Mouse (Mus musculus): ENCODE measurements around the gene Agap2. TPM values are rescaled to one million over a fixed set of nuclear protein-coding genes. Genes with fewer than 3 reads are reported as not detected.

Gene Agap2
- polyA plus RNA-seq, 1 experiment: 0.21 TPM

GRCm38 (mm10) chr10:127140971-127141370 lies 65.9 kb downstream of the Agap2 start:
- no peaks in the 10 kb centered on the region for H3K4me1 ChIP-seq (ENCODE audit: control insufficient read depth, insufficient read depth, low read length)
- no peak for TF ChIP-seq CTCF (IDR thresholded peaks at IDR 0.05; ENCODE audit: borderline replicate concordance, insufficient read depth, low read length)
- no peak for TF ChIP-seq POLR2A (IDR thresholded peaks at IDR 0.05; ENCODE audit: low read depth, low read length)
- H3K4me3 ChIP-seq (ENCODE audit: insufficient read depth, low read length): no peak overlapping the region
- no peak overlapping the region for H3K27ac ChIP-seq (ENCODE audit: insufficient read depth, low read length)

GRCm38 (mm10) chr10:127141500-127141899 lies 66.4 kb downstream of the Agap2 start:
- H3K27ac ChIP-seq (ENCODE audit: insufficient read depth, low read length): no peak overlapping the region
- TF ChIP-seq POLR2A (IDR thresholded peaks at IDR 0.05; ENCODE audit: low read depth, low read length): no peak
- no peak for TF ChIP-seq CTCF (IDR thresholded peaks at IDR 0.05; ENCODE audit: borderline replicate concordance, insufficient read depth, low read length)

More at GRCm38 (mm10) chr10:127141500-127141899, 66.4 kb downstream of the Agap2 start:
- no peak overlapping the region for H3K4me3 ChIP-seq (ENCODE audit: insufficient read depth, low read length)
- no peaks in the 10 kb centered on the region for H3K4me1 ChIP-seq (ENCODE audit: control insufficient read depth, insufficient read depth, low read length)

Other genes with a start within 250 kb of the Agap2 start
- gene Atp23, start 173.9 kb upstream of the Agap2 start, polyA plus RNA-seq (2011; ENCODE audit: insufficient read length, low read depth, missing spikeins): 4.7 and 5.2 TPM in 2 replicates
- gene Ctdsp2, start 96.6 kb upstream of the Agap2 start, polyA plus RNA-seq (2011; ENCODE audit: insufficient read length, low read depth, missing spikeins): 152 and 208 TPM in 2 replicates
- gene Avil, start 74.6 kb upstream of the Agap2 start, polyA plus RNA-seq (2011; ENCODE audit: insufficient read length, low read depth, missing spikeins): 0.57 and 1.5 TPM in 2 replicates
- 25.4 and 28.6 TPM in 2 replicates for gene Tsfm, start 44.4 kb upstream of the Agap2 start, polyA plus RNA-seq (2011; ENCODE audit: insufficient read length, low read depth, missing spikeins)
- gene Mettl1, start 33.9 kb upstream of the Agap2 start, polyA plus RNA-seq (2011; ENCODE audit: insufficient read length, low read depth, missing spikeins): 21.8 and 24.3 TPM in 2 replicates
- 2.2 and 3.7 TPM in 2 replicates for gene Eef1akmt3, start 33.8 kb upstream of the Agap2 start, polyA plus RNA-seq (2011; ENCODE audit: insufficient read length, low read depth, missing spikeins)
- gene Cyp27b1, start 27.0 kb upstream of the Agap2 start, polyA plus RNA-seq (2011; ENCODE audit: insufficient read length, low read depth, missing spikeins): not detected in 2 replicates
- gene March9, start 15.1 kb upstream of the Agap2 start, polyA plus RNA-seq (2011; ENCODE audit: insufficient read length, low read depth, missing spikeins): 2.8 and 3.0 TPM in 2 replicates
- 596 and 724 TPM in 2 replicates for gene Cdk4, start 11.8 kb upstream of the Agap2 start, polyA plus RNA-seq (2011; ENCODE audit: insufficient read length, low read depth, missing spikeins)
- gene Tspan31, start 5.0 kb upstream of the Agap2 start, polyA plus RNA-seq (2011; ENCODE audit: insufficient read length, low read depth, missing spikeins): 118 and 143 TPM in 2 replicates
- 84.1 and 87.6 TPM in 2 replicates for gene Os9, start 45.8 kb downstream of the Agap2 start, polyA plus RNA-seq (2011; ENCODE audit: insufficient read length, low read depth, missing spikeins)
- gene B4galnt1, start 89.9 kb downstream of the Agap2 start, polyA plus RNA-seq (2011; ENCODE audit: insufficient read length, low read depth, missing spikeins): 28.3 and 39.3 TPM in 2 replicates
- 2.2 and 2.8 TPM in 2 replicates for gene Slc26a10, start 105.4 kb downstream of the Agap2 start, polyA plus RNA-seq (2011; ENCODE audit: insufficient read length, low read depth, missing spikeins)
- 187 TPM in 2 replicates for gene Arhgef25, start 114.8 kb downstream of the Agap2 start, polyA plus RNA-seq (2011; ENCODE audit: insufficient read length, low read depth, missing spikeins)
- 62.3 and 82.0 TPM in 2 replicates for gene Dtx3, start 120.4 kb downstream of the Agap2 start, polyA plus RNA-seq (2011; ENCODE audit: insufficient read length, low read depth, missing spikeins)
- gene Pip4k2c, start 136.3 kb downstream of the Agap2 start, polyA plus RNA-seq (2011; ENCODE audit: insufficient read length, low read depth, missing spikeins): 24.3 and 25.2 TPM in 2 replicates
- gene Kif5a, start 188.1 kb downstream of the Agap2 start, polyA plus RNA-seq (2011; ENCODE audit: insufficient read length, low read depth, missing spikeins): 0.80 and 1.6 TPM in 2 replicates
- gene Dctn2, start 191.1 kb downstream of the Agap2 start, polyA plus RNA-seq (2011; ENCODE audit: insufficient read length, low read depth, missing spikeins): 149 and 162 TPM in 2 replicates
- gene Mbd6, start 213.7 kb downstream of the Agap2 start, polyA plus RNA-seq (2011; ENCODE audit: insufficient read length, low read depth, missing spikeins): 26.4 and 27.2 TPM in 2 replicates
- 105 and 110 TPM in 2 replicates for gene Mars, start 236.5 kb downstream of the Agap2 start, polyA plus RNA-seq (2011; ENCODE audit: insufficient read length, low read depth, missing spikeins)
- gene Arhgap9, start 246.7 kb downstream of the Agap2 start, polyA plus RNA-seq (2011; ENCODE audit: insufficient read length, low read depth, missing spikeins): 0.18 TPM in 1 of 2 replicates, not detected in the other

Measured in embryonic fibroblast, embryonic 13.5 days (primary cell).